Mouse (Mus musculus) kidney, embryonic 14.5 days (tissue): ENCODE measurements around the gene Gm9048. TPM values are rescaled to one million over a fixed set of nuclear protein-coding genes. Genes with fewer than 3 reads are reported as not detected.
"Not testable (repeated sequence)": the region's sequence is repeated elsewhere in the genome, so short reads cannot be mapped to it uniquely, and the experiment has no call there.

Experiments
- ATAC-seq: fragments of 200-750 bp; cut with Nextera tagmentation; 2 replicates; pipeline ENCODE4 v1.8.0; 2017; ENCODE audit warnings: moderate number of reproducible peaks, mild to moderate bottlenecking, moderate TSS enrichment, moderate library complexity; ENCODE audit not compliant: low FRiP score, low TSS enrichment
- H3K27ac ChIP-seq: fragments of 300-500 bp; sonication (generic); 2 replicates; pipeline ENCODE4 v1.5.1; 2014; ENCODE audit warnings: low read depth, mild to moderate bottlenecking, low read length, moderate library complexity, mixed read lengths
- H3K27me3 ChIP-seq: fragments of 300-500 bp; sonication (generic); 2 replicates; pipeline ENCODE4 v1.6.1; 2014; ENCODE audit warnings: mild to moderate bottlenecking, low read length; ENCODE audit not compliant: control insufficient read depth, insufficient read depth
- H3K36me3 ChIP-seq: fragments of 300-500 bp; sonication (generic); 2 replicates; pipeline ENCODE4 v1.6.1; 2014; ENCODE audit warnings: low read length, mixed read lengths; ENCODE audit not compliant: control insufficient read depth, insufficient read depth
- H3K4me1 ChIP-seq: fragments of 300-500 bp; sonication (generic); 2 replicates; pipeline ENCODE4 v1.6.1; 2014; ENCODE audit warnings: low read length, mixed read lengths; ENCODE audit not compliant: control insufficient read depth, insufficient read depth
- H3K4me2 ChIP-seq: fragments of 300-500 bp; sonication (generic); replicated peaks from 2 replicates; pipeline ENCODE4 v1.6.1; 2014; ENCODE audit warnings: low read depth, mild to moderate bottlenecking, low read length
- H3K4me3 ChIP-seq: fragments of 300-500 bp; sonication (generic); 2 replicates; pipeline ENCODE4 v1.5.1; 2014; ENCODE audit warnings: mild to moderate bottlenecking, low read length
- H3K9ac ChIP-seq: fragments of 300-500 bp; sonication (generic); 2 replicates; pipeline ENCODE4 v1.6.1; 2014; ENCODE audit warnings: low read depth, mild to moderate bottlenecking, low read length, moderate library complexity
- H3K9me3 ChIP-seq: fragments of 300-500 bp; sonication (generic); 2 replicates; pipeline ENCODE4 v1.6.1; 2016; ENCODE audit warnings: low read length; ENCODE audit not compliant: control insufficient read depth
- WGBS: fragments of 180-500 bp; shearing (Covaris S2); extraction: QIAGEN DNeasy Blood & Tissue Kit; methylation state at CpG from one replicate; pipeline ENCODE4 v1.1.7; 2014; 5-methylcytosine and 5-hydroxymethylcytosine counted together
- polyA plus RNA-seq: library from polyadenylated mRNA; unstranded; fragments of >200 nt; fragmentation: Nextera tagmentation; extraction: Ambion mirVana; gene quantifications from 2 replicates; pipeline ENCODE4 v1.2.1, GENCODE M21; 2014

Gene Gm9048
- polyA plus RNA-seq, 1 experiment from 2014 or later: not detected

- H3K4me1 ChIP-seq, H3K36me3 ChIP-seq, H3K4me3 ChIP-seq, ATAC-seq, H3K9ac ChIP-seq, H3K27me3 ChIP-seq, H3K4me2 ChIP-seq, H3K9me3 ChIP-seq, H3K27ac ChIP-seq: not testable (repeated sequence)
- WGBS: 47% methylated on average over 2 of the region's 2 CpGs
Measured at GRCm38 (mm10) chr10:118302133-118302532, 46.3 kb downstream of the Gm9048 start.

Other genes with a start within 250 kb of the Gm9048 start
- gene Mdm1, start 206.9 kb downstream of the Gm9048 start, polyA plus RNA-seq: 18.3 and 32.2 TPM in 2 replicates
- not detected in 2 replicates for gene Il22, start 143.7 kb downstream of the Gm9048 start, polyA plus RNA-seq
- not detected in 2 replicates for gene Gm32717, start 107.9 kb downstream of the Gm9048 start, polyA plus RNA-seq
- gene Gm32802, start 90.0 kb downstream of the Gm9048 start, polyA plus RNA-seq: not detected in 2 replicates
- not detected in 2 replicates for gene Iltifb, start 53.6 kb downstream of the Gm9048 start, polyA plus RNA-seq
- gene Gm9040, start 21.7 kb downstream of the Gm9048 start, polyA plus RNA-seq: not detected in 2 replicates
- gene Gm9044, start 16.3 kb downstream of the Gm9048 start, polyA plus RNA-seq: not detected in 2 replicates
- not detected in 2 replicates for gene Gm9045, start 10.8 kb downstream of the Gm9048 start, polyA plus RNA-seq
- gene Gm9046, start 5.4 kb downstream of the Gm9048 start, polyA plus RNA-seq: not detected in 2 replicates
- gene Gm9049, start 5.4 kb upstream of the Gm9048 start, polyA plus RNA-seq: not detected in 2 replicates
- gene Ifng, start 92.4 kb upstream of the Gm9048 start, polyA plus RNA-seq: not detected in 2 replicates